Mouse (Mus musculus) heart, adult 11 months (tissue): ENCODE data around the gene Cd47.

Source experiments
- DNase-seq: peaks from one replicate; pipeline ENCODE4 v3.0.0; 2022

The Cd47 gene

DNA sequence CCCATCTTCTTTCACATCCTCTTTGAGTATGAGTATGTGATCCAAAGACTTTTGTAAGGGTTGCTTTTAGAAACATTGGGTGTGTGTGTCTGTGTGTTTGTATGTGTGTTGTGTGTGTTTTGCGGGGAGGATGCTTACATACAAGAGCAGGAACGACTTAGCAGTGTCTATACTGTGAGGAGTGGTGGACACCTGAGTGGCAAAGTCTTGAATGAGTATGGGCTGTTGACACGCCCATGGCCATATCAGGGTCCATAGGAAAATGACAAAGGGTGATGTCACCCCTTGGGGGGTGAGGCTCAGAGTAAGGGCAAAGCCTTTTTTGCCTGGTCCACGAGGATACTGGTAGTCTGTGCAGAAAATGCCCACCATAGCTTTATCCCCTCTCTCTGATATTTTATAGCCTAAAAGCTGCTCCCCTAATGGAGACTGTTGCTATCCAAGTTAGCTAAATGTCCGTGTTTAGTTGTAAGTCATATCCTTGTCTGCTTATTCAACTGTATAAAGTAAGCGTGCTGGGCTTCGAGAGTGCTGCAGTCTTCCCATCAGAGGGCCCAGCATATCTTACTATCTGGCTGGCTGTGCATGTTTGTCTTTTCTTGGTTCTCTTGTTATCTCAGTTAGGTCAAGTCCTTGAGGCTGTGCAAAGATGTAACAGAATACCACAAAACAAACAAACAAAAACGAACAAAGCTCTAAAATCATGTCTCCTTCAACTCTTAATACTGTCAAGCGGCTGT is 76.1 kb downstream of the Cd47 start:
- DNase-seq: peak; percentile 84

DNA sequence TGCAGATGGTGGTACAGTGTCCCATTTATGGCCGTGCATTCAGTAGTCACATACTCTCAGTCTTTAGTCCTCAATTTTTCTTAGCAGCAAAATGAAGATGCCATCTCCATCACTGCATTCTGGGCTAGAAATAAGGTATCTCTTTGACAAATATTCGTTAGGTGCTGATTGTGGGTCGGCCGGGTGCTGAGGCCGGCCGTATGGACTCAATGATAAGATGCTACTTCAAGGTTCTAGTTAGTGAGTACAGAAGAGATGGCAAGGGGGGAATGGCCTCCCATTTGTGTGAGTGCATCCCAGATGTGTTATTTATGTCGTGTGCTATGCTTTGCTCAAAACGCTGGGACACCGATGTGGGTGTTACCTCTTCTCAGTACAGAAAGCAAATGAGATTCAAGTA is 76.9 kb downstream of the Cd47 start:
- peak; percentile 42 for DNase-seq

DNA sequence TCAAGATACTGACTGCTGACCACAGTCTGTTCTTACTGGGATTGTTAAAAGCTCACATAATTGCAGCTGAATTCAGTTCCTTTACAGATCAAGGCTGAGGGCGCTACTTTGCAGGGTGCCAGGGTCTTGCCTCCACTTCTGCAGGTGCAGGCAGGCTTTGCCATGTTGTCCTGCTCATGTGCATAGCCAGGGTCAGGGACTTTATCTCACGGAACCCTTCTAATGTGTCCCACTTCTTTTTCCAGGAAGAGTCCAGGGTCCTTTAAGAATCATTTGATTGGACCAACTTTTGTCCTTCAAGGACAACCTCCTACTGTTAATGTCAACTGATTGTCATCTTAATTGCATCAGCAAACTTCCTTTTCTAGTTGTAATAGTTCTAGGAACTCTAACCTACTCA is 77.7 kb downstream of the Cd47 start:
- peak; percentile 80 for DNase-seq

DNA sequence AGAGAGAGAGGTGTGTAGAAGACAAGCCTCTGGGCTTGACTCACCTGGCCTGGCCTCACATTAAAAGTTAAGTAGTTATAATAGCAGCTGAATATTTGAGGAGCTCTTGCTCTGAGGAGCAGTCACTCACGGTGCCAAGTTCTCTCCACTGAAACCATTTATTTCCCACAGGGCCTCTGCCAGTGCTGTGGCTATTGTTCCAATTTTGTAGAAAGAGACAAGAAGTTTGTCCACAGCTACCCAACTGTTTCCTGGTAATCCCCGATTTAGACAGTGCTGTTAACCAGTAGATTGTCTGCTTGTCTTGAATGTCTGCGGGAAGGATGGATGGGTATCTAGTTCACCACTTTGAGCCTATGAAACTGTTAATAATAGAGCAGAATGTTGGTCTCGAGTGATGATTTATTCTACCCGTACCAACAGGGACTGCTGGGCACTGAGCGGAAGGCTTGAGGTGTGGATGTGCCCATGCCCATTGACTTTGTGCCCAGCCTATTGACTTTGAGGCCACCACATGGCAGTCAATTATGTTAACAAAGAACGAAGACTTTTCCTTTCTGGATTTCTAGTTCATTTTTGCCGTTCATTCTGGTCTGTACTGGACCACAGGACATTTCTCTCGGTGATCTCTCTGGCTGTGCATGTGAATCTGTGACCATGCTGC is 86.2 kb downstream of the Cd47 start:
- DNase-seq: peak; percentile 79

DNA sequence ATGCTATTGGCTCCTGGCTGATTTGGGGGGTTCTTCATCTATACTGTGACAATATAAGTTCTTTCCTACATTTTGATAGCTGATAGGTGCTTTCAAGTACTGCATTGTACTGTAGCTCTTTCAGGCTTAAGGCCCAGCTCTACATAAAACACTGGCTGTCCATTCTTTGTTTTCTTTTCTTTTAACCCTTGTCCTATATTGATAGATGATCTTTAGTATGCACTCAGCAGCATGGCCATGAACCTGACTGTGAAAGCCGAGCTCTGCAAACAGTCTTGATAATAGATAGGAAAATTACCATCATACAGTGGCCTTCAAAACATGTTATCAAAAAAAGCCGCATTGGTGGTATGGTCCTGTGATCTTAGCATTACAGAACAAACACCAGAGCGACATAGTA is 87.0 kb downstream of the Cd47 start:
- no peak for DNase-seq

DNA sequence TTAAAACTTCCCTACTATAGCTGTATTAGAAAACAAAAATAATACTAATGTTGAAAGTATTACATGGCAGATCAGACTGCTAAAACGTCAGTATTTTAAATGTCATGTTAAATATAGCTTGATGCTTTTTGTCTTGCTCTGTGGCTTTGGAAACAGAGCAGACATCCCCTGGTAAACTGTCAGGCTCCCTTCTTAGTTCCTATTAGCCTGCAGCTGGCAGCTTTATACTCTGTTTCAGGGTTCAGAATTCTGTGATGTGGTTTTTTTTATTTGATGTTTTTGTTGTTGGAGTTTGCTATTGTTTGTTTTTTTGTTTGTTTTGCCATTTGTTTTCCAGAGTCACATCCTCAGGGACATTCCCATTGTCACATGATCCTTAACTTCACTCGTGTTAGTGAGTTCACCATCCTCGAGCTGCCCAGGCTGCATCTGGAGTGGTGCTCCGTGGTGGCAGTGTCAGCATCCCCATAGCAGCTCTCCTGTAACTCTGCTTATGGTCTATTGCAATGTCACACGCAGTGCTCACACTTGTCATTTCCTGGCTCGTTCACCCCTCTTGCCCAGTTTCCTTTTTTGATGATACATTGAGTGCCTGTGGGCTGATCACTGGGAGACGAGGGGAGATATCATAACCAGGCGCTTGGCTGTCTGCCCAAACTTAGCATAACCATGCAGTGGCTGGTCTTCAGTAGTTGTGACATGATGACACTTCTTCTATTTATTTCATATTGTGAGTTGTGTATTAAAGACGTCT is 87.7 kb downstream of the Cd47 start:
- peak; percentile 97 for DNase-seq

DNA sequence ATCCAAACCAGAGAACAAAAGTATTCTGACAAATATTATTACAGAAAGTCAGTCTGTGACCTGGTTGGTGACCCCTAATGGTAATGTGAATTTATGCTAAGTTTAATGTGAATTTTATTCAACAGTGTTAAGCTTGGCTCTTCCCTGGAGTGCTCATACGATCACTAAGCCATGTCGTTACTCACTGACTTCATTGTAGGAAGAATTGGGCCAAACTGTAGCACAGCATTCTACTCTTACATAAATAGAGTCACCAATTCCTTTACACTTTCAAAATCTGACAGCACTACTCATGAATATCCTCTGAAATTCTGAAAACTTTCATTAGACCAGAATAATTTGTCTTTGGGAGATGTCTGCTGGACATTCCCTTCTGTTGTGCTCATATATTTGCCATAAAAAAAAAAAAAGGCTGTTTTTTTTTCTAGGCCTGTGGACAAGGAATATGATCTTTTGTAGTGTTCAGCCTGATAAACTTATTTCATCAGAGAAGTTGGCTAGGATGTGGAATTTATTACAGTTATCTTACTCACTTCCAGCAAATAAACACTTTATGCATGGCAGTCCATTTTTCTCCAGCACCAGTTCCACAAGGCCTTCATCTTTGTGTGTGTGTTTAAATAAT is 88.8 kb downstream of the Cd47 start:
- peak; percentile 30 for DNase-seq

DNA sequence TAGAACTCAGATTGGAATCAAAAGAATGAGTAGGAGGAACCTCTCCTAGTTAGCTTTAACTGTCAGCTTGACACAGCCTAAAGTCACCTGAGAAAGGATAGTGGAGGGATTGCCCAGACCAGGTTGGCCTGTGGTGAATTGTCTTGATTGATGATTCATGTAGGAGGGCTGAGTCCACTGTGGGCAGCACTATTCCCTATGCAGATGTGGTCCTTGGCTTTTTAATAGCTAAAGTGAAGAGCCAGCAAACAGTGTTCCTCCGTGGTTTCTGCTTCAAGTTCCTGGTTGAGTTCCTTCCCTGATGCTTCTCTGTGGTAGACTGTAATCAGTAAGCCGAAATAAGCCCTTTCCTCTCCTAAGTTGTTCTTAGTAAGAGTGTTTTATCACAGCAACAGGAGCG is 91.9 kb downstream of the Cd47 start:
- DNase-seq: peak; percentile 72

DNA sequence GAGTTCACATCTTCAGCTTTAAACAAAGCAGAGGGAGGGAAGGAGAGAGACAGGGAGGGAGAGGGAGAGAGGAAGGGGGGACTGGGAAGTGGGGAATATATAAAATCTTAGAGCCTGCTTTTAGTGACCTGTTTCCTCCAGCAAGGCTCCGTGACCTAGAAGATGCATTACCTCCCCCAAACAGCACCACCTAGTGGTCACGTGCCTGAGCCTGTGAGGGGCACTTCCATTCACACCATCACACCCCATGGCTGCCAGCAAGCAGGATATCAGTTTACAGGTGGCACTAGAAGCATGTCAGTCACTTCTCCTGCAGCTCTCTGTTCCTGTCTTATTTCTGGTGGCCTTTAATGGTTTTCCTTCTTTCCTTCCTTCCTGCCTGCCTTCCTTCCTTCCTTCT is 92.6 kb downstream of the Cd47 start:
- DNase-seq: peak; percentile 85

DNA sequence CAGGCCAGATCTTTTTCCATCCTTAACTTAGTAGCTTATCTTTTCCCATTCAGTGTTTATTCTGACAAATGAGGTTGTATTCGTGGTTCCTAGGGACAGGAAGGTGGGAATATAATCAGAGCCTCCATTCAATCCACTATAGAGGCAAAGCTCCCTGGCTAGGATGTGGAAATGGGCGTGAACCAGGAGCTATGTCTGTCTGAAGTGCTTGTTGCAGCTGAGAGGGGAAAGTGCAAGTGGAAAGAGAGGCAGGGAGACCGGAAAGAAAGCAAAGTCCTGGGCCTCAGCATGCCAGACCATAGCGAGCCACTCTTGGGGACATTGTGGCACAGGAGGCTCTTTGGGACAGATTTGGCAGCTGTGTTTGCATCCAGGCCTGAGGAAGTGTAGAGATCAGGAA is 94.3 kb downstream of the Cd47 start:
- DNase-seq: peak; percentile 60

DNA sequence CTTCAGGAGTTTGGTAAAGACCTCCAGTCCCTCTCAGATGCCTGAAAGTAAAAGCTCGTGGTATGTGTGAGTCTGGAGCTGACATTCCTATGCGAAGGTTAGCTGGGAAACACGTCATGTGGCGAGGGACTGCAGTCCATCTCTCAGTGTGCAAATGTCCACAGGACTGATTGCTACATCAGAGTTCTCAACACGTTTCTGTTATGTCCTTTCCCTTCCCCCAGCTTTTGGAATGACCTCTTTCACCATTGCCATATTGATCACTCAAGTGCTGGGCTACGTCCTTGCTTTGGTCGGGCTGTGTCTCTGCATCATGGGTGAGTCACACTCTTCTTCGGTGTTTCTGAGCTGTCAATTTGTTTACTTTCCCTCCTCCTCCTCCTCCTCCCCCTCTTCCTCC is 95.8 kb downstream of the Cd47 start:
- DNase-seq: peak; percentile 78

DNA sequence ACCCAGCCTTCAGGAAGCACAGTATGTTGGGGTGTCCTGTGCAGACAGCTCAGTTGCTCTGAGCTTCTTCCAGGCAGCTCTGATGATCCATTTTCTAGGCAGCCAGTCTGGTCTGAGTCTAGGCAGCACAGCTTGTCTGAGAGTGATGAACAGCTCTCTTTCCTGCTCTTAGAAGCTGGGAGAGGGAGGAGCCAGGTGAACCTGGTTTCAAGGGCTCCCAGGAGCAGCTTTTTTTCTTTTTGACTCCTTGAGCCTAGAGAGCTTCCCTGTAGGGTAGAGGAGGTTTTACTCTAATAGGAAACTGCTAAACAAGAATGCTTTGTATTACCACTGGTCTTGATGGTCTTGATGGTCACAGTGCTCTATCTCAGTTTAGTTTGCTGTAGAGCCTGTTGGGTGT is 101.1 kb downstream of the Cd47 start:
- DNase-seq: peak; percentile 68

DNA sequence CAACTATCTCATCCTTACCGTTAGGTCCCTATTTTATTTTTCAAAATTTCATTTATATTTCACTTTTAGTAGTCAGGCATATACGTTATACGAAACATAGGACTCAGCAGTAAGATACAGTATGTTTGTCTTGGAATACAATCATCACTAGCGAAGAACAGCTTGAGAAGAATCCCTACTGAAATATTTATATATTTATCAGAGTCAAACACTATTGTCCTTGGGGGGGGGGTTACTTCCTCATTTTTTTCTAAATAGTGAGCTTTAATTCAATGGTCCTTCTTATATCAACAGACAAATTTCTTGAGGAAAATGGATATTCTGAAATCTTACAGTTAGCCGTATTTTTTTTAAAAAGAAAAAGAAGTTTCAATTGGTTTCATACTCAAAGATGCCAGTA is 101.8 kb downstream of the Cd47 start:
- no peak for DNase-seq

DNA sequence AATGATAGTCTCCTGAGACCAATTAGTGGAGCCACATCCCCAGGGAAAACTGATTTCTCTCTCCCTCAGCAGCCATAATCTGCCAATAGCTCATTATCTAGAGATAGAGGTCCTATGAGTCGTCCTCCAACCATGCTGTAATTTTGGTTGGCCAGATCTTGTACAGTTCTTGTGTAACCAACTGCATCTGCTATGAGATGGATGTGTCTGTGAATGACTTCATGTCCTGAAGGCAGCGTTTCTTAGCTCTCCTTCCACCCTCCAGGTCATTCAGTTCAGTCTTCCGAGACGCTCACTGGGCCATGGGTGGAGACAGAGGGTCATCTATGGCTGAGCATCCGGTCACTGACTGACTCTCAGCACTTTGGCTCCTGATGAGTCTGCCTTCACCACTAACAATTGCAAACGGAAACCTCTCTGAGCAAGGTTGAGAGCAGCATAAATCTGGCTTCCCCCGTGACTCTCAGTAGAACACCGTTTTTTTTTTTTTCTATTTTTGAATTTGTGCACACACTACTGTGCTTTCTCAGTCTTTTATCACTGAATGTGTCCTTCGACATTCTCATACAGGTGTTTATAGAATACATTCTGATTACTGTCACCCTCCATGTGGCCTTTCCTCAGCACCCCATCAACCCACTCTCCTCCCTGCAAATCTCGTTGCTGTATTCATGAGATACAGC is 104.1 kb downstream of the Cd47 start:
- peak; percentile 91 for DNase-seq

DNA sequence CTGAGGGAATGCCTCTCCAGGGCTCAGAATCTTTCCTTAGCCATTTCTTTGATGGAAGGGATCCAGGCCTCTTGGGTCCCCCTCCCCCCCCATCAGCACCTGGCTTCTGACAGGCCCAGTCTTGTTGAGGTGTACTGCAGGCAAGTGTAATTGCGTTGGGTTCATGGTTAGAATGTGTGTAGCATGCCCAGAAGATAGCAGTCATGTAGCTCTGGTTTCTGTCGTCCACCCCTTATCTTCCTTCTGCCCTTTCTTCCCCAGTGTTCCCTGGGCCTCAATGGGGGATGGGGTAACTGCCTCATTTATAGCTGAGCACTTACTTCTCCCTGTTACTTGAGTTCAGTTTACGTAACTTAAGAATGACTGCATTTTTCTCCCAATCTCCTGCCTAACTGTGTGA is 104.7 kb downstream of the Cd47 start:
- DNase-seq: peak; percentile 85

DNA sequence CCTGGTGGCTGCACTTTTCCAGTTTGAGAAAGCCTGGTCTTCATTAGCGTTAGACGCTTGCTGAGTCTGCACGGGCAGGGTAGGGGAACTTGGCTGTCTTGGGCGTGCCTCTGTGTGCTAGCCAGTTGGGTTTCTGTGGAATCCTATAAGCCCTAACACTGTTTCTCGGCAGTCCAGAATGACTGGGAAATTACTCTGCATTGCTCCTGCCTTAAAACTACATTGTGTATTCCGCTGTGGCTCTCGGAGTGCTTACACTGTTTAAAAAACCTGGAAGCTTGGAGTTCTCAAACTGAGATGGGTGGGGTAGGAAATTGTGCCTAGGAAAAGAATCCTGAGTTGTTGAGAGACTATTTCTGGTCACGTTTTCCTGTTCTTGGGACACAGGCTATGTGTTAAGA is 105.3 kb downstream of the Cd47 start:
- DNase-seq: peak; percentile 90

DNA sequence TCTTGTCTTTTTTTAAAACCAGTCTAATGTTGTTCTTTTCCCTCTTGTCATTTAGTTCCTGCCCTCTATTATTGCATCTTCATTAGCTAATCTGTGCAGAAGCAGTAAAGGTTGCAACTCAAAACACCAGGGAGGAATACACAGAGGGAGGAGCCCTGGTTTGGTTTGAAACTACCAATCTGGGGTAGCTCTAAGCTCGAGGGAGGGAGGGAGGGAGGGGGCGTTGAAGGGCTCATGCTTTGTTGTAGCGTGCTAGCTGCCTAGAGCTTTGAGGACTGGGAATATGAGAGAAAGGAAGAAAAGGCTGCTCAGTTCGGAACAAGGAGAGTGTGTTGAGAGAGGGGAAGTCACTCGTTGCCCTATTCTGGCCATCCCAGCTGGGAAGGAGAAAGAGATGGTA is 105.7 kb downstream of the Cd47 start:
- peak; percentile 48 for DNase-seq

DNA sequence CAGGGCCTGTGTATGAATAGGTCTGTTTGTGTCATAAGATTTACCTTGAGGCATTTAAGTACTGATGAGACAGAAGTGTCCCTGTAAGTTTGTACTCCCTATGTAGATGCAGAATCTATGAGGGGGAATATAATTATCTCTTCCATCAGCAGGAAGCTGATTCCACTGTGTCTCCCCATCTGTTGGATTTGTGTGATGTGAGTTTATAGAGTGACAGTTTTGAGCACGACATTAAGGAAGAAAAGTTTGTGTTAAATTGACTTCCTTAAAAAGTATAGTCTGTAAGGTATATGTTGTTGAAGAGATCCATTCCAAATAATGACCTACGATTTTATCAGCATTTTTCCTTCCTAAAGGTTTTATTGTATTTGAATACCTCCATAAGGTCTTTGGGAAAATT is 106.6 kb downstream of the Cd47 start:
- DNase-seq: no peak

DNA sequence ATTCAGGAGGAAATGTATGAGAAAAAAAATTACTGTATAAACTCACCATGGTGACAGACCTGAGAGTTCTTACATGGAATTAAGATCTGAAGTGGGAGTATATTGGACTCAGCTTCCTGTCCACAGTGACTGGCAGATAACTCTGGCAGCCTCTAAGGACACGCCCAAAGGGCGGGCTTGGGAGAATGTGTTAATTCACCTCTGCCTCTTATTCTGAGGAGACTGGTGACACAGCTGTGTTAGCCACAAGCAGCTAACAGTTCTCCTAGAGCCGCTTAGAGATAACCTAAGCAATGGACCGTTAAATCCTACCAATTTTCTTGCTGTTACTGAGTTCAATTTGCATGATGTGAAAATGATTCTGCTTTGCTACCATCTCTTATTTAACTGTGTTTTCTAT is 107.0 kb downstream of the Cd47 start:
- DNase-seq: peak; percentile 96

DNA sequence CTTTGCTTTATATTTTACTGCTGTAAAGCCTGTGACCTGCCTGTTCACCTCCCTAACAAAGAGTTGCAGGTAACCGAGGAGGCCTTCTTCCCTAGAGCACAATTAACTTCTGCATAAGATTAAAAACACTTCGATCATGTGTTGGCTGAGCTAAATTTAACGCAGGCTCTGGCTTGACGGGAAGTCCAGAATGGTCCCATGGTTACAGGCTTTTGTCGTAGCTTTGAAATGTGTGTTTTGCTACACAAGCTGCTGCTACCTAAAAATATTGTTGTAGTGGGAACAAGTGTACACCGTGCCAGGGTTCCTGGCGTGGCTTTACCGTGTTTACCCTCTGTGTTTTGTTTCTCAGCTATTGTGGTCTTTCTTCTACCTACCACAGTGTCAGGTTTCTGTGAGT is 109.2 kb downstream of the Cd47 start:
- peak; percentile 92 for DNase-seq

DNA sequence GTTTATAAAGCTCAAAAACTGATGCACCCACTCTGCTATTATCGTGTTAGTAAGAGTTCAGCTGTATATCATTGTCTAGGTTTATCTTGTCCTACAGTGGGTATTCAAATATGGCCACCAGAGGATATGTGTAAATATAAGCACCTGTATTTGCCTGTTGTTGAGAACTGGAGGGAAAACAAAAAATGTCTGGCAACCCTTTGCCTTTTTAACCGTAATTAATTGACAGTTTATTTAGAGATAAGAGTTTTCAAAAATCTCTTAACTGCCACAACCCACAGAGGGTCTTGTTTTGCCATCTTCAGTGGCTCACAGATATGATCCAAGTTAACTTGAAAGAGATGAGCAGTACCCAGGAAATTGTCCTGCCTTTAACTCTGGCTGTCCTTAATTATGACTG is 113.8 kb downstream of the Cd47 start:
- no peak for DNase-seq

DNA sequence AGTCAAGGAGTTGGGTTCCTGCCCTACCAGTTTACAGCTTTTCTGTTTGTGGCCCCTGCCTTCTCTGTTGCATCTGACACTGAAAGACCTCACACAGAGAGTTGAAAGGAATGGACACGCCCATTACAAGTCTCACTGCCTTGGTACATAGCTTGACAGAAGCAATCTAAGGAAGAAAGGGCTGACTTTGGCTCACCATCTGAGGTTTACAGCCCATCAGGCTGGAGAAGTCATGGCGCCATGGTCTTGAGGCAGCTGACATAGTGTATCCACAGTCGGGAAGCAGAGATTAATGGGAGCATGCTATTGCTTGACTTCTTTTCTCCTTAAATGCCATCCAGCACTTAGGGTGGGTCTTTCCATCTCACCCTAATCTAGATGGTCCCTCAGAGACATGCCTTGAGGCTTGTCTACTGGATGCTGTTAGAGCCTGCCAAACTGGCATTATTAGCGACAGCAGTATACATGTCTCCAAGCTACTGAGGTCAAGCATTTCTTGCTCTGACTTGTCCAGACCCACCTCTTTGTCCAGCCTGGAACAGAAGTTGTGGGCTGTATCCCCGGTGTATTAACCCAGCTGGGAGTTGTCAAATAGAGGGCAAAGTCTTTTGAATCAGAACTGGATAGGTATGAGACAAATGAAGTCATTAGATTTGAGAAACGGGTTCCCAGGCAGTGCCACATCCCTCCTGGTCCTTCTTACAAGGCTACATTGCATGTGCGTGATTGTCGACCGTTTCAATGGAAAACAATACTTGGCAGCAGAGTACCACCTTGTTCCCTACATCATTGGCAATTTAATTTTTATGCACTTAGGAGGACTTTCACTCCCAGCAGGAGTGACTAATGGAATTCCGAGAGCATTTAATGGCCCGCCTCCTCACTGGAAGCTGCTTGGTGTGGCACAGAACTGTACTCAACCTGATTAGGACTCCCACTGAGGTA is 115.5 kb downstream of the Cd47 start:
- peak; percentile 86 for DNase-seq
